Mouse (Mus musculus): ENCODE data around the gene Rbfox3.

DNA sequence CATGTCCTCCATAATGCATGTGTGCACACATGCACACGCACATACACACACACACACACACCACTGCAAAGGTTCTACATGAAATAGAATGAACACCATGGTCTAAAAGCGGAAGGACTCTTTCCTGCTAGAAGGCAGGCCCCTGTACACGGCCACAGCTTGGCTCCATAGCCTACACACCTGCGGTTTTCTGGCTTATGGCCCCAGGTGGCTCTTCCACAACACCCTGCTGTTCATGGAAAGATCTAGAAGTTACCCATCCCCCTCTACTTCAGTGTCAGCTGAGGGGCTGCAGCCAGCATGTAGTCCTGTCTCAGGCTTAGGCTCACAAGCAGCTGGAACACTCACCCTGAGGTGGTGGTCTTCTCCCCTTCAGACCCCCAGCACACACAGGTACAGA, 140.0 kb downstream of the Rbfox3 start:
- no peak for TF ChIP-seq CTCF (IDR thresholded peaks at IDR 0.05; ENCODE audit: low read depth, low read length)
- no peak for TF ChIP-seq POLR2AphosphoS5 (IDR thresholded peaks at IDR 0.05; ENCODE audit: insufficient replicate concordance, low read depth, low read length)
- no peak for TF ChIP-seq GATA1 (IDR thresholded peaks at IDR 0.05; ENCODE audit: borderline replicate concordance, low read length)
- no peak for TF ChIP-seq TAL1 (conservative IDR thresholded peaks at IDR 0.05; ENCODE audit: low read depth, low read length)
- no peak for TF ChIP-seq GATA2 (IDR thresholded peaks at IDR 0.05; ENCODE audit: borderline replicate concordance, low read depth, low read length)

All from G1E (cell line).